Mouse (Mus musculus) gastrocnemius, postnatal 25 days (tissue): ENCODE results near the gene Gm48551. TPM values are rescaled to one million over a fixed set of nuclear protein-coding genes. Genes with fewer than 3 reads are reported as not detected.
A peak's percentile ranks its signal among the peaks of the same experiment; 100 is the strongest.

Experiments used
- DNase-seq: peaks from one replicate; pipeline ENCODE4 v3.0.0; 2022
- long read RNA-seq, 2 experiments: library from polyadenylated mRNA; stranded (forward); transcript quantifications; one replicate each; pipeline ENCODE4 v2.0.0; 2021
- total RNA-seq, 2 experiments: library from RNA; stranded (reverse); gene quantifications; 1 replicate in 1 of 2; 2 replicates in 1 of 2; pipeline ENCODE4 v1.2.3; 2021

Gene Gm48551
- total RNA-seq: 1 to 10 TPM in 1 of 2 experiments, under 1 TPM in 1; 0.78 to 1.0 TPM
- long read RNA-seq, experiment 1, partial matches to known transcripts: 0 of 18 reads
- long read RNA-seq, experiment 1, other reads (novel, unspliced or antisense): 18 of 18 reads
- long read RNA-seq, experiment 2, partial matches to known transcripts: 0 of 9 reads
- long read RNA-seq, experiment 2, other reads (novel, unspliced or antisense): 9 of 9 reads

GRCm38 (mm10) chr10:81383802-81384604 lies at the start of gene Gm48551, which contains the start of gene Dohh:
Gene Gm48551, plus strand, starts transcription at chr10:81384466.
Gene Dohh, plus strand, starts transcription at chr10:81384428.
- DNase-seq: peak; percentile 96

DNA sequence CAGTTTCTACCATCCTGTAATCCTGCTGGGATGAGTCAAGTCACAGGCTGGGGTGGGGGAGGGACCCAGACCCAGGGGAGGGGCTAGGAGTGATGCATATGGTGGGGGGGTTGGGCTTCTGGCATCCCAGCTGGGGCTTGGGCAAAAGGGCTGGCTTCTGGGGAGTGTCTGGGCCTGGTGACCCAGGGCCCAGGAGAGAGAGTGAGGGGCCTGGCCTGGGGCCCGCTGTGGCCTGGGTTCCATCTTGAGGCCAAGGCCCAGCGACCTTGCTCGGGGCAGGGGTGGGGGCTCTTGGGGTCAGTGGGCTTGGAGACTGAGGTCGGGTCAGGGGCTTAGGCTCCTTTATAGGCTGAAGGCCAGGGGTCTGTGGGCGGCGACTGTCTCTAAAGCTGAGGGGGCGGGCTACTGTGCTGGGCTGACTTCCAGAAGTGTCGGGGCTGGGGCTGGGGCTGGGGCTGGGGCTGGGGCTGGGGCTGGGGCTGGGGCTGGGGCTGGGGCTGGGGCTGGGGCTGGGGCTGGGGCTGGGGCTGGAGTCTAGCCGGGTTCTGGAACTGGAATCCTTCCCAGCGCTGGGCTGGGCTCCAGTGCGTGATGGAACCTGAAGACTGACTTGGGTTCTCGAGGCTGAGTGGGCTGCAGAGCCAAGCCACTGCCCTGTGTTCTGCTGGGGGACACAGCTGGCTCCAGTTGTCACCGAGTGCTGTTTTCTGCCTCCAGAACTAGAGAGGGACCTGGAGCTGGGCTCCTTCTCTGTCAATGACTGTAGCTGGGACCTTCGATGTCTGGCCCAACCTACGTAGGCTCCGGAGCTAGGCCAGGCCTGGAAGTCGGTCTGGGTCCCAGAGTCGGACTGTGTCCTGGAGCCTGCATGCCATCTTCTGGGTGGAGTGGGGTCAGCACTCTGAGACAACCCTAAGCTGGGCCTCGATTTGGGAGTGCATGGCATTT lies 48.6 kb upstream of the Gm48551 start:
- DNase-seq: no peak

DNA sequence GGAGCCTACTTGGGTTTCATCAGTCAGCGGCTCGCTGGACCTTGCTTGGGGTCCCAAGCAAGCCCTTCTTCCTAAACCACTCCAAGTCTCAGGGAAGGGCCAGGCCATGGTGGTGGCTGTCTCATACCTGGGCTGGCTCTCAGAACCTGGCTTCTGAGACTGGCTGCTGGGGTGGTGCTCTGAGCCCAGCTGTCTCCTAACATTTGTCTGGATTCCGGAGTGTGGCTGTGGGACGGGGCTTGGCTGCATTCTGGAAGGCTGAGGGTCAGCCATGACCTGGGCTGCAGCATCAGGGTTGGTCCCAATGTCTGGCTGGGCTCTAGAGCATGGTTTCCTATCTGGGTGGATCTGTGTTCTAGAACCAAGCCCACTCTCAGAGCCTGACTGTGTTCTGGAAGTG lies 47.7 kb upstream of the Gm48551 start:
- no peak for DNase-seq

- DNase-seq: no peak
These were observed 43.5 kb upstream of the Gm48551 start for GRCm38 (mm10) chr10:81340551-81341332.

DNA sequence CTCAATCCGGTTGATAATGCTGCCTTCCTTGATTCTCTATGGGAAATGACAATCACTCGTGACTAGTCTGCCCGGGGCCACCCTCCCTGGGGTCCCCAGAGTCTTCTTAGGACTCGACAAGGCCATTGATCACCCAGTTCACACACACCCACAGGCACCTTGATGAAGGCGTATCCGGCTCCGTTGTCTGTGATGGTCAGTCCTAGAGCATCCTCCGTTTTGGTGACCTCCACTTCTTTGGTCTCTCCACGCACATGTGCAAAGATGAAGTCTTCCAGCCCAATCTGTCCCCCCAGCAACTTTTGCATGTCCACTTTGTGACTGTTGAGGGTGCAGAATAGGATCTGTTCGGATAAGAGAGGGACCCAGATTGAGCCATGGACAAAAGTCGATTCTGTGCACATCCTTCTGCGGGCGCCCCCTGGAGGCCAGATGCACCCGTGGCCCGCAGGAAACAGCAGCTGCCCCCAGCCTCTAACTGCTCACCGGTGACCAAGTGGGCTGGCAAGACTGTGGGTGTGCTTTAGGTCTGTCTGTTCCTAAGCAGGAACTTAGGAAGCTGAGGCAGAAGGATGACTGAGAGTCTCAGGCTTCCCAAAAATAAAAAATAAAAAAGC lies 42.8 kb upstream of the Gm48551 start:
- no peak for DNase-seq

- no peak for DNase-seq
These were observed 41.4 kb upstream of the Gm48551 start, which contains the start of gene Gipc3 for GRCm38 (mm10) chr10:81342686-81343505. Gene Gipc3, minus strand, starts transcription at chr10:81343266.

GRCm38 (mm10) chr10:81344421-81345161 lies 39.7 kb upstream of the Gm48551 start:
- DNase-seq: no peak

GRCm38 (mm10) chr10:81345162-81345534 lies 39.1 kb upstream of the Gm48551 start:
- no peak for DNase-seq

GRCm38 (mm10) chr10:81346453-81347067 lies 37.7 kb upstream of the Gm48551 start:
- no peak for DNase-seq

DNA sequence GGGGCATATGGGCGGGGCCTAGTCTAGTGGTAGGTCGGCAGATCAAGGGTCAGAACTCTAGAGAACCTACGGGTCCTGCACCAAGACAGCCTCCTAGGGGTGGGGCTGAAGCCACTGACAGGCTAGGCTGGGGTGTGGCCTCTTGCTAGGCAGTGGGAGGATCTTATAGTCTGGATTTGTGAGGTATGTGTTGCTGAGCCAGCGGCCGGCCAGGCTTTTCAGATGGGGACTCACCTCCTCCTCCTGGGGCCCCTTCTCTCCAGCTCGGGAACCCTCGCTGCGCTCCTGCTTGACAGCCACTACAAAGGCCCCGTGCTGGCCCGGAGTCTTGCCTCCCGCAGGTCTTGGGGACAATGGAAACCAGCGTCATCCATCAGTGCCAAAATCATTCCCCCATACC lies 35.1 kb upstream of the Gm48551 start:
- no peak for DNase-seq

DNA sequence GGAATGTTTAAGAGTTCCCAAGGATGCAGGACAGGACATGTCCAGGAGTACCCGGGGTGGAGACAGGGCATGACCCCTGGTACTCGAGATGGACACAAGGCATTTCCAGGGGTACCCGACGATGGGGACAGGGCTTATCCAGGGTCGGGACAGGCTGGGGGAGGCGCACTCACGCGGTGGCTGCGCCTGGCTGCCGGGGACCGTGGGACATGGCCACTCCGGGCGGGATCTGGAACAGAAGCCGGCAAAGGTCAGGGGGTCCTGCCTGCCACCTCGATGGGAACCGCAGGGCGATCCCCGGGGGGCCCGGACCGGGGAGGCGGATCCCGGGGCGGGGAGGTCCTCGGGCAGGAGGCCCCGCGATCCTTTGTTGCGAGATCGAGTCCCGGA lies 34.3 kb upstream of the Gm48551 start:
- DNase-seq: no peak

- peak; percentile 99 for DNase-seq
These were observed 33.8 kb upstream of the Gm48551 start, which contains the start of gene Hmg20b for GRCm38 (mm10) chr10:81350351-81351063. Gene Hmg20b, minus strand, starts transcription at chr10:81350480.

DNA sequence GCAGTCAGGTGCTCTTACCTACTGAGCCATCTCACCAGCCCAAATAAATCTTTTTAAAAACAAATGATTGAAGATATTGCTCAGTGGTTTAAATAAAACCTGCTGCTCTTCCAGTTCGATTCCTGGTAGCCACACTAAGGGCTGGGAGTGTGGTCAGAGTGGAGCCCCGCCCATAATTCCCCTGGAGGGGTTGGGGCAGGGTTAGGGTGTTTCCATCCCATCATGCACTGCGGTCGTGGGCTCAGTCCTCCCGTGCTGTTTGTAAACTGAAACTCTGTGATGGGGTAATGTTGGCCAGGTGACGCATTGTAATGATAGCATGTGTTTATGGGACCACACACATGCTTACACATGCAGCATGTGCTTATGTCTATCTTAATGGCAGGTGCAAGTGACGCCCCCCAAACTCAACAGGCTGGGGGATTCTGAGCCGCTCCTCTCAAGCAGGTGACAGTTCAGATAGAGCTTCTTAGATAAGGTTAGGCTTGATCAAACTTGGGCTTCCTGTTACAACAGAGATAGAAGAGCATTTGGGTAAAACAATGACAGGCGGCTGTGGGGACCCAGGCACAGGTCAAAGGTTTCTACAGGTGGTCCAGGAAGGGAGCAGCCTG lies 32.5 kb upstream of the Gm48551 start:
- DNase-seq: no peak

GRCm38 (mm10) chr10:81354738-81355477 lies 29.4 kb upstream of the Gm48551 start:
- no peak for DNase-seq

DNA sequence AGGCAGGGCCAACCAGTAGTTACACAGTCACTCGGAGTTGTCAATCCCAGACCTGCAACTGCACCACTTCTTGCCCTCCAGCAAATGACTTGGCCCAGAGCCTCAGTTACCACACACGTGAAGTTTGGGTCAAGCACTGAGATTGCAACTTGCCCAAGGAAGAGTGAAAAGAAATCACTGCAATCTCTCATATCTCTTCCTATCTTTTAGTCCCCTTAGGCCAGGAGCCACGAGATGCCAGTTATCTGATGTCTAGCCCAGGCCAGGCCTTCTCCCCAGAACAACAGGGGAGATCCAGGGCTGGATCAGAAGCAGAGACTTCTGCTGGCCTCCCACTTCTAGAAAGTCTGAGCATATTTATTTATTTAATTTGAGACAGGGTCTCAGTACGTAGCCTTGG lies 28.7 kb upstream of the Gm48551 start:
- no peak for DNase-seq

DNA sequence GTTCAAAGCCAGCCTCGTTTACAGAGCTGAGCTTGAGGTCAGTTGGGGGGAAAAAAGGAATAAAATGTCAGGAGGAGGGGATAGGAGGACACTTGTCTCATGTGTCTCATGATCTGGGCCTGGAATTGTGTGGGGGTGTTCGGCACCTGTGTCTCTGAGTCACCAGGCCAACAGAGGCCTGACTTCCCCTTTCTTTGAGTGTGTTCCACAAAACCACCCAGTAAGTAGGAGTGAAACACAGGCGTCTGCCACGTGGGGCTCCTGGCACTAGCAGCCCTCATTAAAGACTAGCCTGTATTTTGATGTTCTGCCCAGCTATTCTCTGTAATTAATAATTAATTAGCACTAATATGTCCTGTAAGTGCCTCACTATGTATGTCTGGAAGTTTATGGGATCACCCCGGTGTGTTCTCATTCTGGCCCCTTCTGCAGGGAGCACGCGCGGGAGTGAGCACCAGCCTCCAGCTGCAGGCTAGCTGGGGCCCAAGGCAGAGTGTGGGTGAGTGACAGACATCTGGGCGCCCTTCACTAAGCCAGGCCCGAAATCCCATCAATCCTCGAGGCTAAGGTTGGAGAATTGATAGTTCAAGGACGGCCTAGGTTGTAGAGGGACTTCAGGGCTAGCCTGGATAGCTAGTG lies 27.8 kb upstream of the Gm48551 start:
- no peak for DNase-seq
